Mouse (Mus musculus) urinary bladder, adult 18-20 months (tissue): ENCODE results near the gene Ube4a.

Experiments used
- DNase-seq, 2 experiments: peaks; one replicate each; pipeline ENCODE4 v3.0.0; 2022; ENCODE audit warnings: low spot score in 2 of 2, mixed read lengths in 2 of 2

The Ube4a gene

DNA sequence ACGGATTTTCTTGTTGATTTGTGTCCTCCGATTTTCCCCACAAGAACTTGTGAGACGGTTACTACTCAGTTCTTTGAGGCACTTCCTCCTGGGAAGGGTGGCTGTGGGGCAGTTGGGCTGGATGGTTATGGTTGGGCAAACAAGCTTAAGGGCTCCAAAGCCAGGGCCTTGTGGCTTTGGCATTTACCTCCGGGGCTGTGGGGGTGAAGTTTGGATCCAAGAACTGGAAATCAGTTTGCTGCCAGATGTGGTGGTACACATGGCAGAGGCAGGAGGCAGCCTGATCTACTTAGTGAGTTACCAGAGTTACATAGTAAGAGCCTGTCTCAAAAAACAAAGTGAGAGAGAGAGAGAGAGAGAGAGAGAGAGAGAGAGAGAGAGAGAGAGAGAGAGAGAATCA is 61.5 kb downstream of the Ube4a start:
- no peak for DNase-seq

GRCm38 (mm10) chr9:44900402-44900801 is 65.0 kb downstream of the Ube4a start:
- DNase-seq = no peak

DNA sequence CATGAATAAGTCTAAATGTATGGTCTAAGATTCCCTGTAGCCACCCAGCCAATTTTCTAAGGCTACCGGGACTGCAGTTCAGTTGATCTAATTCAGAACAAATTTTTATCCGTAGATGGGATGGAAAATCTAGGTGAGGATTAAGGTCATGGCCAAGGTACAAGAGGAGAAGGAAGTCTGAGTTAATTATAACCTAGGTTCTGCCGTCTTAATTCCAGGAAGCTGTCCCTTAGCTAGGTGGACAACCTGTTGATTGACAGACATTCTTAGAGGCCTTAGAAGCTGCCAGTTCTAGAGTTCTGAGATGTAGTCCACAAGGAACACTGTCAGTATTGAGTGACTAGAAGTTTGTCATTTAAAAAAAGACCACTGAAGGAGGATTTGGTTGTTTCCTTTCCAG is 65.7 kb downstream of the Ube4a start:
- DNase-seq = no peak

DNA sequence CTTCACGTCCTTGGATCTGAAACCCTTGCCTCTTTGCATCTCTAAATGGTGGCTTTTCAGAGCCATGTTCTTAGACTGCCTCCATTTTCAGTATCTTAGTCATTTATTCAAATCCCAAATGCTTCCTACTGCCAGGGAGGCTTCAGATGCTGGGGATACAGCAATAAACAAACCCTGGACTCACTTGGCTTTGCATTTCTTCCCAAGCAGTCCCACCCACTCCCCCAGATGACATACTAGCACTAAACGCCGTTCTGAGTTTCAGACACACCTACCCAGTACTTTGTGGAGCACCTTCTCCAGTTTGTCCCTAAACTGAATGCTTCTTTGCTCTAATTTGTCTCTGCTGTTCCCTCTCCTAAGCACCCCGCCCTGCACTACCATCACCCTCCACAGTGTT is 68.4 kb downstream of the Ube4a start:
- no peak for DNase-seq

- no peak for DNase-seq
Measured at GRCm38 (mm10) chr9:44892664-44893063, 72.7 kb downstream of the Ube4a start.

GRCm38 (mm10) chr9:44891210-44891609 is 74.2 kb downstream of the Ube4a start:
- no peak for DNase-seq

GRCm38 (mm10) chr9:44890122-44890521 is 75.3 kb downstream of the Ube4a start:
- no peak for DNase-seq

- DNase-seq = no peak
Measured at GRCm38 (mm10) chr9:44888114-44888624, 77.2 kb downstream of the Ube4a start.

DNA sequence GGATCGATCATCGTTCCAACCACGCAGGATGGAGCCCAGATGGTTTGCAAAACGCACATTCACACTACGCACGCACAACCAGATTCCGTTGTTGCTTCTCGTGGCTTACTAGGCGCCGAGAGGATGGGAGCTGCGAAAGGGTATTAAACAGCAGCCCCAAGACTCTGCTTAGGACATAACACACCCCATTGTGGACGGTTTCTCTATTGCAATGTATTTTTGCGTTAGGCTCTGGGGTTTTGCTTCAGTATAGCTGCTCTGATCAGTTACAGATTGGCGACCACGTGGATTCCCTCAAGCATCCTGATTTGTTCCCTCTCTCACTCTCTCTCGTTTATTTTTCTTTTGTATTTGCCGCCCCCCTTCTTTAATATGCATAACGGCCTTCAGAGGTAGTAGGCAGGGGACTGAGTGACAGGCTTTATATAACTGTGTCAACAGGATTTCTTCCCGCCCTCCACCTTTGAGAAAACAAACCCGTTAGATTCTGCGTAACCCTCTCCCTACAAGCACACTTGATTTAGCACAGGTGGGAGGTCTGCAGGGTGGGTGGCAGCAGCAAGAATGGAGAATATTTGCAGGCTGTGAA is 82.3 kb downstream of the Ube4a start:
- no peak for DNase-seq

GRCm38 (mm10) chr9:44882436-44882980 is 82.9 kb downstream of the Ube4a start:
- DNase-seq = peak; percentile 6 to 38

- DNase-seq = peak; percentile 43 to 59
Measured at GRCm38 (mm10) chr9:44881941-44882435, 83.4 kb downstream of the Ube4a start.

GRCm38 (mm10) chr9:44881221-44881871 is 84.1 kb downstream of the Ube4a start, which contains the start of gene Kmt2a:
Kmt2a (minus strand) TSS chr9:44881296.
- peak; percentile 96 to 99 for DNase-seq

DNA sequence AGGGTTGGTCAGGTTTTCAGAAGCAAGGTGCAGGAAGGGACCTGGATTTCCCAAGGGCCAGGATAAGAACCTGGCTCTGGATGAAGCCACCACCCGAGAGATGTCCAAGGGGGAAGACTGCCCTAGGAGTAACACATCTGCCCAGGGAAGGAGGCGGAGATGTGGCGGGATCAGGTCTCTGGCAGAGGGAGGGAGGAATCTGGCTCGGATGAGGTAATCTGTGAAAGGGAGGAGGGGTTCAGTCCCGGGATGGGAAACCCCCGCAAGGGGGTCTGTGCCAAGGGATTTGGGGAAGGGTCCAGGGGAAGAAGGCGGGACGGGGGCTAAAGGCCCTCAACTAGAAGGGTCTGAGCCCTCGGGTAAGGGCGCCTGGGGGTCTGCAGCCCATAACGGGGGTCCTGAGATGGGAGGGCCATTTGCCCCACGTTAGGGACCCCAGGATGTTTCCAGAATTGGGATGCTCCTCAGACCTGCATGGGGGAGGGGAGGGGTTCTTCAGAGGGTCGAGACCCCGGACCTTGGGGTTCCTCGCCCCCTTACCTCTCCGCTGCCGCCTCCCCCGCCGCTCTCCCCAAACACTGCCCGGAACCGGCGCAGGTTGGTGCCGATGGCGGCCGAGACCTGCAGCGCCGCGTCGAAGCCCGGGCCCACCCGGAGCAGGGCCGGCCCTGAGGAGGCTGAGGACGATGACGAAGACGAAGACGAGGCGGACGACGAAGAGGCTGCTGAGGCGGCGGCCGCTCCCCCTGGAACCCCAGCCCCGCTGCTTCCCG is 84.9 kb downstream of the Ube4a start:
- DNase-seq = peak in 1 of 2 experiments; percentile 8

- peak in 1 of 2 experiments; percentile 19 for DNase-seq
Measured at GRCm38 (mm10) chr9:44879694-44880271, 85.6 kb downstream of the Ube4a start.

GRCm38 (mm10) chr9:44878776-44879500 is 86.5 kb downstream of the Ube4a start:
- no peak for DNase-seq

DNA sequence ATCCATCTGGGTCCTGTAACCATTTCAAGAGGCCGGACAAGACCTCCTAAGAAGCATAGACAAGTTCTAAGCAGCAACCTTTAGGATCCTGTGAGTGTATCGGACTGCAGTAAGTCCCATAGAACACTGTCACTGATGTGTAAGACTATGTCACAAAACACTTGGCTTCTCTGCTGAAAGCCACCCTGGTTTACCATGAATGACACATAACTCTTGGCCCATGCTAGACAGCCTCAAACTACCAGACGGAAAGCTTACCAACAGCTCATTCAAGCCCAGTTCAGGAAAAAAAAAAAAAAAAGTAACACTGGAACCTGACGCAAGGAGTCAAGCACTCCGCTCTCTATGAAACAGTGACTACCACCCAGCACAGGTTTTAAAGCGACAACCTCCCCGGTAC is 87.7 kb downstream of the Ube4a start:
- no peak for DNase-seq

DNA sequence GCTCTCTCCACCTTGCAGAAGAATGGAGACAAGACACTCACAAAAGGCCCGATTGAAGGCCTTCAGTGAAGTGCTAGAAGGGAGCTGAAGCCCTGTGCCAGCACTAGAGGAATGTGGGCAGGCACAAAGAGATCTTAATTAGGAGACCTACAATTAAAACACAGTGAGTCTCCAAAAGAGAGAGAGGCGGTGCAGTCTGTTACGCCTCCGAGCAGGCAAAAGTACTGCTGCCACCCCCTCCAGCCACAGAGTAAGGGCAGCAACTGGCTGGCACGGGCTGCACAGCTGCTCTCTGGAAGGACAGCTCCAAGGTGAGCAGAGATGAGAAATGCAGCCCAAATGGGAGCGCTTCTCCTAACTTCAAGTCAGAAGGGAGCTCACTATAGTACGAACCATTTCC is 89.9 kb downstream of the Ube4a start:
- DNase-seq = no peak

DNA sequence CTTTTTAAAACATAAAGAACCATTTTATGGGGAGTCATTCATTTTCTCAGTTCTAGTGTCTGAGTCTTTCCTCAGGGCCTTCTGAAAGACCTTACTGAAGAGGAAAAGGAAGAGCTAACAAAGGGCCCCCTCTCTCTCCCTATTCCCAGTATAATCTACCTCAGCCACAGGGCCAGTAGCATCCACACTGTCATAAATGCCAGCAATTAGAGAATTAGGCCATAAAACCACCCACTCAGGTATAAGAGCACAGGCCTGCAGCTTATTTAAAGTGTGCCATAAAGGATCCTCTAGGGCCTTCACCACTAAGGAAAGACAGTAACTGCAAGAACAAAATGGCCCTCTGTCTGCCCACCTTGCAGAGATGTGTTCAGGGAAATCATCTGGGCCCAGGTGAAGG is 91.2 kb downstream of the Ube4a start:
- DNase-seq = no peak

- DNase-seq = no peak
Measured at GRCm38 (mm10) chr9:44873665-44874064, 91.7 kb downstream of the Ube4a start.
